Mouse (Mus musculus): ENCODE data around the gene Psors1c2.

Gene Psors1c2

GRCm38 (mm10) chr17:35517526-35517925 is 15.5 kb upstream of the Psors1c2 start:
- DNase-seq (ENCODE audit: low spot score) = no peak

- DNase-seq (ENCODE audit: low spot score) = no peak
Observed at GRCm38 (mm10) chr17:35524354-35524753, 8.6 kb upstream of the Psors1c2 start.

GRCm38 (mm10) chr17:35526644-35527043 is 6.4 kb upstream of the Psors1c2 start:
- DNase-seq (ENCODE audit: low spot score) = no peak

DNA sequence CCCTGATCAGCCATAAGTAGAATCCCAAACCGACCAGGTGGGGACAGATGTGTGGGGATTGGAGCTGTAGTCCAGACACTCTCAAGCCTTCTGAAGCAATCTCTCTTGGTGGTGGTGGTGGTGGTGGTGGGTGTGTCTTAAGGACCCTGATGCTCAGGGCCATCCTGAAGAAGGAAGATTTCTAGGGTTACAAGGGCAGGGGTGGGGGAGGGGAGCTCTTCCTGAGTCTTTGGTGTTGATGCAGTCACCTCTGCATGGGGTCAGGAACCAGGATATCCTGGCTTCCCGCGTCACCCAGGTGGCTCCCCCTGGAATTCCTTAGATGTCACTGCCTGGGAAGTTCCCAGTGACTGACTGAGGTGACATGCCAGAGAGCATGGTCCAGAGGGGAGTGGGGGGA is 641 bp upstream of the Psors1c2 start:
- no peak for DNase-seq (ENCODE audit: low spot score)

DNA sequence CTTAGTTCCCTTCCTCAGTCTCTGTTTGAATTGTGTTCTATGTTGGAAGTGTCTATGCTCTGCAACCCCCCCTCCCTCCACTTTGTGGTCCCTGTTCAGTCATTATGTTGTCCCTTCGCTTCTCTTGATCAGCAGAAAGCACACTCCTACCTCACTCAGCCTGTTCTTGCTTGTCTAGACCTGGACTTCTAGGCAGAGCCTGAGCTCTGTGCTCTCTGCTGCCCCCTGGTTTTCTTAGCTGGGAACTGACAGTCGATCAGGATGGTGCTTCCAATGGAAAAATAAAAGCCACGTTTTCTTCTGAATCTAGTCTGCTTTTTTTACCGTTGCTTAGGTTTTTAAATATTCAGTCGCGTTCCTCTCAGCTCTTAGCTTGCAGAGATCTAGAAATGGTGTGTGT is 1.3 kb downstream of the Psors1c2 start:
- DNase-seq (ENCODE audit: low spot score) = peak; percentile 83

GRCm38 (mm10) chr17:35537421-35537820 is 4.4 kb downstream of the Psors1c2 start:
- no peak for DNase-seq (ENCODE audit: low spot score)

- no peak for DNase-seq (ENCODE audit: low spot score)
Observed at GRCm38 (mm10) chr17:35538476-35538875, 5.5 kb downstream of the Psors1c2 start.

DNA sequence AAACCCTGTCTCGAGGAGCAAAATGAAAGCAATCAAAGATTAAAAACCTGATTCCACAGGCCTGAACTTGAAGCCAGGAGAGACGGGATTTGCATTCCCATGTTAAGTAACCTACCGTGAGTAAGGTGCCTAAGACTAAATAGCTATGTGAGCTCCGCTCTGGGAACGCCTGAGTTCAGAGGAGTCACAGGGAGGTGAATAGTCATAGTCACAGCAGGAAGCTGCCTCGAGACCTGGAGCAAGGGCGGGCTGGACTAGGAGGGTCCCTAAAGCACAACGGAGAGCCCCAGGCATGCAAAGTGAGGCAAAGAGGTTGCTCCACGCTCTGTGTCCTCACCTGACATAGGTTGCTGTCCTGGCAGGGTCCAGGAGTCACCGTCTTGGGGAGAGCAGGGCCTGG is 6.5 kb downstream of the Psors1c2 start:
- no peak for DNase-seq (ENCODE audit: low spot score)

- DNase-seq (ENCODE audit: low spot score) = no peak
Observed at GRCm38 (mm10) chr17:35542761-35543411, 9.9 kb downstream of the Psors1c2 start.

- DNase-seq (ENCODE audit: low spot score) = no peak
Observed at GRCm38 (mm10) chr17:35543412-35543861, 10.4 kb downstream of the Psors1c2 start.

DNA sequence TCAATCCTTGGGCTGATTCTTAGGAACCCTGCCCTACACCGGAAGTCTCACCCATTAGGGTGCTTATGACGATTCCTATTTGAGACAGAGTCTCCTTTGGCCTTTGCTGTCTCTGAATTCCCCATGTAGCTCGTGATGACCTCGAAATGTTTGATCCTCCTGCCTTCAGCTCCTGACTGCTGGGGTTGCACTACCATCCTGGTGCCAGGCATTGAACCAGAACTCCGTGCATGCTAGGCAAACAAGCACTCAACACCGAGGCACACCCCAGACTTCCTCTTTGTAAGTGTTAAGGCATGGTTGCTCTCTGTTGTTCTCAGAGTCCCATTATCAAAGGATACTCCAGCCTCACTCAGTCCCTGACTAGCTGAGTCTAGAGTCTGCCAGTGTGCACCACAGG is 11.0 kb downstream of the Psors1c2 start:
- no peak for DNase-seq (ENCODE audit: low spot score)

- DNase-seq (ENCODE audit: low spot score) = peak; percentile 53
Observed at GRCm38 (mm10) chr17:35544680-35545079, 11.7 kb downstream of the Psors1c2 start.

GRCm38 (mm10) chr17:35547465-35547864 is 14.5 kb downstream of the Psors1c2 start:
- DNase-seq (ENCODE audit: low spot score) = no peak

- no peak for DNase-seq (ENCODE audit: low spot score)
Observed at GRCm38 (mm10) chr17:35548636-35549035, 15.6 kb downstream of the Psors1c2 start.

GRCm38 (mm10) chr17:35549437-35550142 is 16.6 kb downstream of the Psors1c2 start:
- DNase-seq (ENCODE audit: low spot score) = peak; percentile 65

DNA sequence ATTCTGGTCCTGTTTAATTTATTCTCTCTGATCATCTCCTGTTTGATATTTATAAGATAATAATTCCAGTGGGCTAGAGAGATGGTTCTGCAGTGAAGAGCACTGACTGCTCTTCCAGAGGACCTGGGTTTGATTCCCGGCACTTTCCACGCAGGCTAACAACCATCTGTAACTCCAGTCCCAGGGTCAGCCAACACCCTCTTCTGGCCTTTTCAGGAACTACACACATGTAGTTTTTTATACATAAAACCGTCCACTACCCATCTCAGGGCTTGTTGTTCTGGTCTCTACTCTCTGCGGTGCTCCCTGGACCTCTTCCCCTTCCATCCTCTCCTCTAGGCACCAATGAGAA is 17.1 kb downstream of the Psors1c2 start:
- no peak for DNase-seq (ENCODE audit: low spot score)

DNA sequence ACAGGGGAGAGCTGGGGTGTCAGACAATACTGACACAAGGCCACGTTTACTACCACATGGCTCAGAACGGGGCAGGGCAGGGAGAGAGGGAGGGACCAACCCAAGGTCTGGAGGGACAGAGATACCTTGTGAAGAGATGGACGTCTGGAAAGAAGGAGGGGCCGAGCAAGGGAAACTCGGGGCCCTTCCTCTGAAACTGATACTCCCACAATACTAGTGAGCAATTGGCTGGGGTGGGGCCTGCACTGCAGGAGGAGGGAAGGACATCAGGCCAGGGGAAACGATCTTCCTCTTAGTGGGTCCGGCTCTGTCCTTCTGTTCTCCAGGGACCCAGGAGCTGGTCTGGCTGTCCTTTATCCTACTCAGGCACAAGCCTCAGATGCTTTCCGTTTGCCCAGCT is 17.9 kb downstream of the Psors1c2 start:
- no peak for DNase-seq (ENCODE audit: low spot score)

- no peak for DNase-seq (ENCODE audit: low spot score)
Observed at GRCm38 (mm10) chr17:35551881-35552414, 18.9 kb downstream of the Psors1c2 start, which contains the start of gene Cdsn. Cdsn (plus strand) TSS chr17:35552128.

- DNase-seq (ENCODE audit: low spot score) = no peak
Observed at GRCm38 (mm10) chr17:35554321-35554720, 21.3 kb downstream of the Psors1c2 start.

GRCm38 (mm10) chr17:35554761-35555397 is 21.9 kb downstream of the Psors1c2 start:
- DNase-seq (ENCODE audit: low spot score) = no peak

- DNase-seq (ENCODE audit: low spot score) = no peak
Observed at GRCm38 (mm10) chr17:35556186-35556765, 23.3 kb downstream of the Psors1c2 start.

GRCm38 (mm10) chr17:35556812-35557211 is 23.8 kb downstream of the Psors1c2 start:
- peak; percentile 43 for DNase-seq (ENCODE audit: low spot score)

DNA sequence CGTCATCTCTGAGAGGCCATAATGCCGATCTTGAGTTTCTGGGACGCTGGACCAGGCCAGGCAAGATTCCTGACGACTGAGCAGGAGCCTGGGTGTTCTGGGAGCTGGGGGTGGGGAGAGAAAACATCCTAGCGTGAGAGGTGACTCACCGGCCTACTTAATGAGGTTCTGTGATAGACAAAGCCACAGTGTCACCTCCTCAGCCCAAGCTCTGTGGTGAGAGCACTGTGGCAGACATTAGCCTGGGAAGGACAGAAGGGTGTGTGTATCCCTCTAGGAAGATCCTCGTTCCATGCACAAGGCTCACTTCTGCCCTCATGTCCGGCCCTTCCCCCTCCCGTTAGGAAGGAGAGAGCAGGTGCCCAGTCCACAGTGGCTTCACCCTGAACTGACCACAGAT is 24.4 kb downstream of the Psors1c2 start:
- no peak for DNase-seq (ENCODE audit: low spot score)
